Mouse (Mus musculus) large intestine, adult 2 months (tissue): ENCODE data around the gene Rpl18. TPM values are rescaled to one million over a fixed set of nuclear protein-coding genes. Genes with fewer than 3 reads are reported as not detected.

ENCODE experiments used
- DNase-seq: peaks from one replicate; pipeline ENCODE4 v3.0.0-alpha.2; 2012; ENCODE audit warnings: low read depth, low spot score
- WGBS: fragments of 180-500 bp; shearing (Covaris S2); methylation state at CpG from one replicate; pipeline ENCODE4 v1.1.7; 2018; 5-methylcytosine and 5-hydroxymethylcytosine counted together
- polyA plus RNA-seq: library from polyadenylated mRNA; depleted of rRNA; stranded (reverse); fragments of >200 nt; gene quantifications from 2 replicates; pipeline ENCODE4 v1.2.3, GENCODE M21; 2012

The Rpl18 gene
- polyA plus RNA-seq, 1 experiment, result 1,915 TPM

DNA sequence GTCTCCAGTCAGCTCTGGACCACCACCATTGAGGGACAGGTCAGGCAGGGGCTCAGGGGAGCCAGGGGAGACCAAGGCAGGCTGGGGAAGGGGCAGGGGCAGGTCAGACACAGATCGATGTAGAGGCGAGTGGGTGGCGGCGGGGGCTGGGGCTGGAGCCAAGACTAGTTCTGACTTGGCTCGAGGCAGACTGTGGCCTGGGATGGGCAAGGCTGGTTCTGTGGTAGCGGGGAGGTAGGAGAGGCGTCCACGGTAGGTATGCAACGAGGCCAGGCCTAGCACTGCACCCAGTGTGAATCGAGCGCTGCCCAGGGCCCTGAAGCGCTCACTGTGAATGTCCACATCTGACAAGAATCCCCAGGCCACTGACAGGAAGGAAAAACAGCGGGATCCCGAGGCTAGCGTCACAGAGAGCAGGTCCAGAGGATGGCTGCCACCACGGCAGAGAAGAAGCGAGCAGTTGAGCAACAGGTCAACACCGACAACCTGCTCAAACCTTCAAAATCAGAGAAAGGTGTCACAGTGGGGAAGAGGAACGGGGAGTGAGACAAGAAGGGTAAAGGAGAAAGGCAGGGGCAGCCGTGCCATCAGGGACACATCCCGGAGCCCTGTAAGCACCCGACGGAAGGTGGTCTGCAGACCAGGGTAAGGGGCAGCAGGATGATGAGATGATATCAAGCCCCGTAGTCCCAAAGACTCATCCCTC is 3.8 kb upstream of the Rpl18 start:
- WGBS, result 78% methylated on average over 24 of the region's 24 CpGs
- no peak for DNase-seq

DNA sequence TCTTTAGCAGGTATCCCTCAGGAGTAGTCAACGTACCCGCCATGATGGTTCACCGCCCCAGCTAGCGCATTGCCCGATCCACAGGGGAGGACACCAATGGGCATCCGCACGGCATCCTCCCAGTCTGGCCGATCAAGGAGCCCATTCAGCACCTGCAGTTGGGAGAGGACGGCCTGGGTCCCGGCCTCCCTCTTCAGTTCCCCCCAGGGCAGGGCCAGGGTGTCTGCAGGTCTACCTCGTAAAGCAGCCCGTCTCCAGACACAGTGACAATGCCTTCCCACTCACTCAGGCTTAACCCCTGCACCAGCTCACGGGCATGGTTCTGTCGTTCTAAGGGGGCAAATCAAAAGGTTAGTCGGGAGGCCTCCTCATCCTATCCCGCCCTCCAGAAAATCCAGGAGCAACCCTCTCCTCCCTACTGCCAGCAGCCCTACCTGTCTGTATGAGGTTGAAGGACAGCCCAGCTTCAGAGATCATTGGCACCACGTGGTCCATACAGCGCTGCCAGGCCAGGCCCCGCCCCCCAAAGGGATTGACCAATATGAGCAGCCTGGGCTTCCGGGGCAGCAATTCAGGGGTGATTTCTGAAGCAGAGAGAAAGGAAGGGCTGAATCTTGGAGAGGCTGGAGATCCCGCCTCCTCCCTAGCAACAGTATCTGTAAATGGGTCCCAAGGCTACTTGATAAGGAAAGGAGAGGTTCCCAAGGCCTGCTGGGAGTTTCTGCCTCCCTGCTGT is 3.1 kb upstream of the Rpl18 start:
- WGBS, result 52% methylated on average over 21 of the region's 21 CpGs
- no peak for DNase-seq

DNA sequence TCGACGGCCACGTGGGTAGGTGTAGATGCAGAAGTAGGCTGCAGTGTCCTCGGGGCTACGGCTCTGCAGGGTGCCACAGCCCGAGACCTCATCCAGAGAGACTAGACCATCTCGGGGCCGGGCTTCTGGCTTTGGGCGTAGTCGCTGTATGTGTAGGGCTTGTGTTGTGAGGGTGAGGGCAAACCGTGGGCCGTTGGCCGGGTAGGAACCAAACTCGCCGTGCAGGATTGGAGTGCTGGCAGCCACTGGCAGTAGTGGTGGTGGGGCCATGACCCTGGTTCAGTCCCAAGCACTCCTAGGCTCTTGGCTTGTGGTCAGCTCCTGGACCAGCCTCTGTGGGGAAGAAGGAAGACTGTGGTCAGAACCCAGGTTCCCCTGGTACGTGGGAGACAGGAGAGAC is 1.9 kb upstream of the Rpl18 start:
- WGBS, result 36% methylated on average over 16 of the region's 16 CpGs
- DNase-seq, result no peak

DNA sequence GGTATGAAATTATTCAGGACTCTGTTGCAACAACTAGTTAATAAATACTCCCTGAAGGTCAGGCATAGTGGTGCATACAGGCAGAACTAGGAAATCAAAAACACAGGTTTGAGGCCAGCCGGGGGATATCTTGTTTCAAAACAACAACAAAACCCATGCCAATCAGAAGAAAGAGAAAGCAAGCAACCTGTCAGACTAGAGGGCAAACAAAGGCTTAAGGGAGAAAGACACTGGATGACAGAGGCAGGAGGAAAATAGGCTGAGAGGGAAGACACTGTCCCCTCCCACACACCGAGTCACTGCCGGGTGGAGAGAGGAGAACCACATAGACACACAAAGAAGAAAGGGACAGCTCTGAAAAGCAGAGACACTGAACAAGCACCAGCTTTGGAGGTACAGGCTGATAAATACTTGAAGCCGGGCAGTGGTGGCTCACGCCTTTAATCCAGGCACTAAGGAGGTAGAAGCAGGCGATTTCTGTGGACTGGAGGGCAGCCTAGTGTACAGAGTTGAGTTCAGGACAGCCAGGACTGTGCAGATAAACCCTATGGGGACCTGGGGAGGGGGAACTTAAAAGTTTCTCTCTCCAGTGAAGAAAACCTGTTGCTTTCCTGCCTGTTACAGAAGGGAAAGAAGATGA is 1.3 kb upstream of the Rpl18 start:
- DNase-seq, result no peak
- WGBS, result 30% methylated on average over 6 of the region's 6 CpGs

DNA sequence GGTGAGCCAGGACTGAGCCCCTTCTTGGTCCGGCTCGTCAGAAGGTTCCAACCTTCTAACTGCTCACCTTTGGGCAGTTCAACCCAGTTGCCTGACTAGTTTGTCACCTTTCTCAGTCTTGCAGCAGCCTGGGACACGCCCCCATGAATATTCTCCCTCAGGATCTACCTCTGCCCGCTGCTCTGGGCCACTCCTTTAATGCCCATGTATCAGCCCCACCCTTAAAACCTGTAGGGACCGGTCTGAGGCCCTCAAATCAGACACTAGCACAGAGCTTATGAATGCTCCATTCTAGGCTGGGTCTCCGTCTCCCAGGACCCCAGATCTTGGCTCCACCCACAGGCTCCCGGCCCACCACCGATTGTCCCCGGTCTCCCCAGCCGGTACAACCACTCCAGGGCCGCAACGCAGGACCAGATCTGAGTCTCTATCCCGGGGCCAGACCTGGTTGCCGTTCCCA is 597 bp upstream of the Rpl18 start:
- 2% methylated on average over 14 of the region's 14 CpGs for WGBS
- DNase-seq, result no peak

DNA sequence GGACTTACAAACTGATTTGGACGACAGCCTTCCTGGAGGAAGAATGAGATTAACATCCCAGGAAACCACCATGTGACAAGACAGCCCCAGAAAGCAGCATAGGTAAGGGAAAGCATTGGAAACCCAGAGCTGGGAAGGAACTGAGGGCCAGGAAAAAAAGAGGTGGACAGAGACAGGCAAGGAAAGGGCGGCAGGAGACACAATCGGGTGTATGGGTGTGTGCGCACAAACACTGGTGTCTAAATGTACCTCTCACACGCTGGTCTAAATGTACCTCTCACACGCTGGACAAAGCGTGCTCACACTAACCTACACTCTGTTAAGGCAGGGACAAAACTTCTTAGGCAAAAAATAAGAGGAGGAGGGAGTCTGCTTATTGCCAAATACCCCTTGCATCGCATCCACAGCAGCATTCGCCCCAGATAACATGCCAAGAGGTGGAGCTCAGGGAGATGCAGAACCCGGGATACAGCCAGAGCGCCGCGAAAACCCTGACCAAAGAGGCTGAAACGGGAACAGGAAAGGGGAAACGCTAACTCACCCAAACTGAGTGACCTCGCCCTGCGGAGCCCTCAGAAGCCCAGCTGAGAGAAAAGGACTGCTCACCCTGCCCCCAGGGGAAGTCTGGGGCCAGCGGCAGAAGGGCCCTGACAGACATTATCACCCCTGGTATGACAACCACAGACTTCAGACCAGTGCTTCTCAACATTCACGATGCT is 643 bp downstream of the Rpl18 start:
- WGBS, result 60% methylated on average over 19 of the region's 19 CpGs
- DNase-seq, result no peak

DNA sequence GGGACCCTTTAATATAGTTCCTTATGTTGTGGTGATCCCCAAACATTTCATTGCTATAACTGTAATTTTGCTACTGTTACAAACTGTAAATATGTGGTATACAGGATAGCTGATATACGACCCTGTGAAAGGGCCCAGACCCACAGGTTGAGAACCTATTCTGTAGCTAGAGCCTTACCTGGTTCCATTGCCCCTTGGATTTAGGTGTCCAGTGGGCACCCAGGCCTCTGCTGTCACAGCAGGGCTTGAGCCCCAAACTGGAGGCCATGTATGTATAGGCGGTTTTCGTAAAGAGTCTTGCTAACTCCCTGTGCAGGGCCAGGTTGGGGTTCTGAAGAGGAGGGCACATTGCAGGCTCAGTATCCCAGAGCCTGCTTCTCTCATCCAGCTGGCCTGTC is 1.2 kb downstream of the Rpl18 start:
- DNase-seq, result no peak
- WGBS, result 80% methylated on average over 3 of the region's 3 CpGs

DNA sequence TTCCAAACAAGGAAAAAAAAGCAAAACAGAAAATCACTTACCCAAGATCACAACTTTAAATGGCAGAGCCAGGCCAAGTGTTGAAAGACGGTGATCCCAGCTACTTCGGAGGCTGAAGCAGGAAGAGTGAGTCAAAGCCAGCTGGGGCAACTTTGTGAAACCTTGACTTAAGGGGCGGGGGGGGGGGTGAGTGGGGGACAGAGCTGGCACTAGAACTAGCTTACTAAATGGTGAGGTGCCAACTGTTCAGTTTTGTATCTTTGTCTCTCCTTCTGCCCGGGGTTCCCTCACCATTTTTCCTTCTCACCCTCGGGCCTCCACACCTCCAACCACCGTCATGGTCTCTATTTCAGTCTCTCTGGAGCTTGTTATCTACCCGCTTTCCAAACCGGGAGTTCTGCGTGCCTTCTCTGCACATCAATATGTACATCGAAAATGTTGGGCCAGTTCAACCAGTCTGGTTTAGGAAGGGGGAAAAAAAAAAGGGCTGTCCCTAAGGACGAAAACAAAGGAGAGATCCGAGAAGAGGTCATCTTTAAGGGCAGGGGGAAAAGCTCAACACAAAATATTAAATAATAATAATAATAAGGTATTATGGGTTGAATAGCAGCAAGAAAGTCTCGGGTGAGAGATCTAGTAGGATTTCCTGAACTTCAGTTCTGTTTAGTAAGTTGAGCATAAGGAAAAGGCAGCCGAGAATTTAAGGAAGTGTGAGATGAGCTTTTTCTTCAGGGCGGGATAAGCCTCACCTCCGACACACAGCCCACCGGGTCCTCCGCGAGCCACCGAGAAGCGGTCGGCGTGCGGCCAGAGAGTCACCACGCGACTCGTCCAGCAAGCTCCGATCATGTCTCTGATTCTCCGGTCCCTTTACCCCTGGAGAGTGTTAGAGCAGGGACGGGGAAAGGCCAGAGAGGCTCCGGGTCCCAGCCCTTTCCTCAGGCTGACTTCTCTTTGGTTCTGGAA is 2.0 kb downstream of the Rpl18 start:
- WGBS, result 4% methylated on average over 31 of the region's 31 CpGs
- no peak for DNase-seq

DNA sequence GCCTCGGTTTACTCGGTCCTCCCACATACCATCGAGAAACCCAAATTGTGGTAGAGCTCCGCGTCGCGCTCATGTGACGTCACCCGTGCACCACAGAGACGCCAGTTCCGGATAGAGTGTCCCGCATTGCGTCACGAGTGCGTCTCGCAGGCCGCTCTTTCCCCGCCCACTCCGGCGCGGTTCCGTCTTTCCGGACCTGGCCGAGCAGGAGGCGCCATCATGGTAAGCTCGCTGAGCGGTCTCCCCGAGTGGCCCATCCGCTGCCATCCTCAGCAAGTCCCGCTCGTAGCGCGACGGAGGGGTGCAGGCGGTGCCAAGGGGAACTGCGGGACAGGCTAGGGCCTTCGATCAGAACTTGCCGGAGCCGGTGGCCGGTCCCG is 2.7 kb downstream of the Rpl18 start, which contains the start of gene Sphk2:
TSS of gene Sphk2 (minus strand) at position 85 of the 380 bp plus-strand sequence.
- WGBS, result under 1% methylated on average over 41 of the region's 41 CpGs
- no peak for DNase-seq

DNA sequence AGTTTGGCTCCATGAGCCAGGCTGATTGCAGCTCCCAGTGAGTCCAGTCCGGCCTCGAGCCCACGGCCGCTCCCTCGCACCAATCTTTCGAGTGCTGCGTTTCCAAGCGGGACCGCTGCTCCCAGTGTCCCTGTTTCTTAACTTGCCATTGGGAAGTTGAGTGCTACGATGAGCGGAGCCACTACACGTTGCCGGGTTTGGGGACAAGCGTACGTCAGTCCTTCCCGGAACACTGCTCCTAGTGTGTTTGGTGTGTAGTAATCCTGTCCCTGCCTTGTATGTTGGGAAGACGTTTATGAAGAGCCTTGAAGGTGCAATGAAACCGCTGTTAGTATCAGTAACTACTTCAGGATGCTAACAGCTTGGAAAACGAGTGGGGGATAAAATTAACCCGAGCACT is 3.1 kb downstream of the Rpl18 start:
- no peak for DNase-seq
- under 1% methylated on average over 20 of the region's 20 CpGs for WGBS

DNA sequence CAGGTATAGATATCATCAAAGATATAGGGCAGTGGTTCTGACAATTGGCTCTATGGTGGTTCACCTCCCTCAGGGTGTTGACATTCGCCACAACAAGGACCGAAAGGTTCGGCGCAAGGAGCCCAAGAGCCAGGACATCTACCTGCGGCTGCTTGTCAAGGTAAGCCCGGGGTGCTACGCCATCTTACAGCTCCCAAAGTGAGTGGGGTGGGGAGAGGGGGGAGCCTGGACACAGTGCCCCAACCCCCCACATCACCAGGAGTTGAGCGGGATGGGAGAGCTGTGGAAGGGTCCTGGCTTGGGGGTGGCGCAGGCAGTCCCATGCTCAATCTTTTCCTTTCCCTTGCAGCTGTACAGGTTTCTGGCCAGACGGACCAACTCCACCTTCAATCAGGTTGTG is 3.9 kb downstream of the Rpl18 start:
- no peak for DNase-seq
- WGBS, result 37% methylated on average over 10 of the region's 10 CpGs

DNA sequence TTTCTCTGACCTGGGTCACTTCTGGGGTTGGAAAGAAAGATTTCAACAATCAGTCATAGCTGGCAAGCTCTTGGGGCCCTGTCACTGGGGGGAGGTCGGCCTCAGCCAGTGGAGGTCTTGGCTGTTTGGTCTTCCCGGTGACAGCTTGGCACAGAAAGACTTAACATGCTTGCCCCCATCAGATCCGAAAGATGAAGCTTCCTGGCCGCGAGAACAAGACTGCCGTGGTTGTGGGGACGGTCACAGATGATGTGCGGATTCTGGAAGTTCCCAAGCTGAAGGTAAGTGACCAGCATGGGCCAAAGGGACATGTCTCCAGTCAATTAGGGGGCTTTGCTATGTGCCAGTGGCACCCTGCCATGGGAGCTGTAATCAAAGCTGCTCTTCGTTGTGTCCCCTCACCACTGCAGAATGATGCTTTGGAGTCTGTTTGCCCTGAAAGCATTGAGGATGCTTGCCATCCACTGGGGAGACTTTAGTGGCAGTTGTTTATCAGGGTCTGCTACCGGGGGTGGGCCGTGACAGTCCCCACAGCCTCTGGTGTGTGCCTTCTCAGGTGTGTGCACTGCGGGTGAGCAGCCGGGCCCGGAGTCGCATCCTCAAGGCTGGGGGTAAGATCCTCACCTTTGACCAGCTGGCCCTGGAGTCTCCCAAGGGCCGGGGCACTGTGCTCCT is 4.6 kb downstream of the Rpl18 start:
- 46% methylated on average over 16 of the region's 16 CpGs for WGBS
- DNase-seq, result no peak

DNA sequence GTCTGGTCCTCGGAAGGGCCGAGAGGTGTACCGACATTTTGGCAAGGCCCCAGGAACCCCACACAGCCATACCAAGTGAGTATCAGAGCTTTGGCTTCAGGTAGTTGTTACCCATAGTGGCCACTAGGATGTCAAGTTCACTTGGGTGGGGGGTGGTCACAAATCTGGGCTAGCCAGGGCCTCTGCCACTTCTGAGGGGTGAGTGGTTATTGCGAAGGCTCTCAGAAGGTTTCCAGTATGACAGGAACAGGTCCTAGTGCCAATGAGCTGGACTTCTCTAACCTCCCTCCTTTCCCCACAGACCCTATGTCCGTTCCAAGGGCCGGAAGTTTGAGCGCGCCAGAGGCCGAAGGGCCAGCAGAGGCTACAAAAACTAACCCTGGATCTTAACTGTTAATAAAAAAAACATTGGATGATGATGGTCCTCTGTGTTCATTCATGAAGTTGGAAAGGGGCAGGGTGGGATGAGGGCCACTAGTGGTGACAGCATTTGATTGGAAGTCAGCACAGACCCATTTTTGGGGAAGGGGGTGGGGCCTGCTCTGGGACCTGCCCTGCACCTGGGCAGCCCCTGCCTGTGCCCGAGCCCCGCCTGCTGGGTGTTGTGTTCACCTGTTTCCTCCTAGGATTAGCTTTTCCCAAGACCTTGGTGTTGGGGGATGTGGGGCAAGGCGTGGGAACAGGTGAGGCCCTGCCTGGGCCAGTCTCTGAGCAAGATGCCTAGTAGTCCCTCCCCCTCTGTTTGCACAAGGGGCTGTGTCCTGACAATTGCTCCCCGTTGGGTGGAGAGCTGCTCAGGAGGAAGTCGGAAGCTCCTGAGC is 5.4 kb downstream of the Rpl18 start, which contains the start of gene Fam83e:
TSS of gene Fam83e (plus strand) at position 800 of the 821 bp plus-strand sequence.
- WGBS, result 35% methylated on average over 14 of the region's 14 CpGs
- no peak for DNase-seq

DNA sequence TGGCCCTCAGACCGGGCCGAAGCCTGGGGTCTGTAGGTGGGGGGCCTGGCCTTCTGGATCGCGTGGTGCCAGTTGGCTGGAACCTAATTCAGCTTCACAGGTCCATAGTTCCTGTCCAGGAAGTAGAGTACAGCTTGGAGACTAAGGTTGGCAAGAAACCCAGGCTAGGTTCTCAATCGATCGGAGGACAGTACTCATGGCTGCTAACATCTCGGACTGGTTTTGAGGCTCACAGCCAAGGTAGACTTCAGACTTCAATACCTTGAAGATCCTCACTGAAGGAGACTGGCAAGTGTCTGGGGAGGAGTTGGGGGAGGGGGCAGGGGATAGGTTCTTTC is 5.9 kb downstream of the Rpl18 start:
- WGBS, result 35% methylated on average over 7 of the region's 7 CpGs
- DNase-seq, result no peak

DNA sequence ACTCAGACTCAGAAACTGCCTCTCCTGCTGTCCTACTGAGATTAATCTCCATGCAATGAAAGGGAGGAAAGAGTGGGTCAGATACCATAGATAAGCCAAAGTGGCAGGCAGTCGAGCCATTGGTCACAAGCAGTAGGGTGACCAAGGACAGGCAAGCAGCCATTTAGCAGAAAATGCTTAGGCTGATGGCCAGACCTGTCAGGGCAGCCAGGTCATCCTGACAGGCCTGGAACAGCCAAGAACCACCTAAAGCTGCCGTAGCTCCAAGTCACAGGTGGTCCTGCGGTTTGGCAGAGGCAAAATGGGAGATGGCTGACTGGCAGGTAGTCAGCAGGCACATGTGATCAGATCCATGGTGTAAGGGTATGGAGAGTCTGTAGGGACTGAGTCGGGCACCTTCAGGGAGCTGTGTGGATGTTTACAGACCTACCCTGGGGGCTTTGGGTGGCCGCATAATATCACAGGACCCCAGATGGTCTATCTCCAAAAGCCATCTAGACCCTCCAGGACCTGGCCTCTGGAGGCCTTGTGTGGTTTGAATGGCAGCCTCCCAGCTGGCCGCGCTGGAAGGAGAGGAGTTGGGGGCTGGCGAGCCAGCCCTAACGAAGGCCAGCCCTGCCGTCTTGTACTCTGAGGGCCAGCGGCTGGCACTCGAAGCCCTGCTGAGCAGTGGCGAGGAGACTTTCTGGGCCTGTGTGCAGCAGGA is 6.5 kb downstream of the Rpl18 start:
- DNase-seq, result no peak
- WGBS, result 20% methylated on average over 13 of the region's 13 CpGs

DNA sequence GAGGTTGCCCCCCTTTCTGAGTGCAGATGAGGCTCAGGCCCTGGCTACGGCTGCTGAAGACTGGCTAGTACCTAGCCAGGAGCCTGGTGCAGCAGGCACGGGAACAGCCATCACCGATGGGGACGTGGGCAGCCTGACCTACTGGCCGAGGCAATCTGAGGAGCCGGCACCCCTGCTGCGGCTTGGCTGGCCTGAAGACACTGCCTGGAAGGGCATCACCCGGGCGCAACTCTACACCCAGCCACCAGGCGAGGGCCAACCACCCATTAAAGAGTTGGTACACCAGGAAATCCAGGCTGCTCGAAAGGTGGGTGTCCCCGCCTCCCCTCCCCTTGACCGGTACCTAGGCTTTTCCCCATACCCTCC is 7.1 kb downstream of the Rpl18 start:
- 39% methylated on average over 13 of the region's 13 CpGs for WGBS
- no peak for DNase-seq

DNA sequence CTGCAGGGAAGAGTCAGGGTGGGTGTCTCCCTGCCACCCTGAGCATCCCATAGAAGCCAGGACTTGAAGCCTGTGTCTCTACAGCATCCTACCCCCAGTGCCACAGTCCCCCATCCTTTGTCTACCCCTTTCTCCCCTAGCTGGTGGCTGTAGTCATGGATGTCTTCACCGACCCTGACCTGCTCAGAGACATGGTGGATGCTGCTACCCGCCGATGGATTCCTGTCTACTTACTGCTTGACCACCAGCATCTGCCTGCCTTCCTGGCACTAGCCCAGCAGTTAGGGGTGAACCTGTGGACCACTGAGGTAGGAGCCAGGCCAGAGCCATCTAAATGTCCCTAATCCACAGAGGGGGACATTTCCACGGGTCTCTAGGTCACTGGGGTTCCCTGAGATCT is 8.0 kb downstream of the Rpl18 start:
- DNase-seq, result no peak
- WGBS, result 74% methylated on average over 4 of the region's 4 CpGs
